In genomic region chr17:56425584-56425914, GRCm38 (mm10) we compare ENCODE assay signal across 8 mouse cellular contexts. TPM values are rescaled to one million over a fixed set of nuclear protein-coding genes. Genes with fewer than 3 reads are reported as not detected.
DNase-seq lines count a peak whose midpoint lies in the region; ATAC-seq and TF ChIP-seq lines count a peak whose summit lies in the region.

No protein-coding gene starts in this region.

- H3K9me3 ChIP-seq in E14TG2a.4 (ENCODE audit: low read length): no peaks in the 10 kb centered on the region
- H3K9me3 ChIP-seq in forebrain, postnatal 0 days (ENCODE audit: low read length): no peaks in the 10 kb centered on the region
- H3K9me3 ChIP-seq in lung, postnatal 0 days (ENCODE audit: low read length): no peaks in the 10 kb centered on the region

- peak overlapping the region; percentile 51 for H3K9ac ChIP-seq in forebrain, postnatal 0 days
- H3K9ac ChIP-seq in lung, postnatal 0 days (replicated peaks; ENCODE audit: low read depth): no peak overlapping the region

- H3K27me3 ChIP-seq in E14TG2a.4 (ENCODE audit: insufficient read depth, low read length): peaks cover 35% of the 10 kb centered on the region
- H3K27me3 ChIP-seq in forebrain, postnatal 0 days (ENCODE audit: insufficient read depth, low read length): no peaks in the 10 kb centered on the region
- H3K27me3 ChIP-seq in lung, postnatal 0 days (replicated peaks; ENCODE audit: insufficient read depth, low read length): no peaks in the 10 kb centered on the region
- no peaks in the 10 kb centered on the region for H3K27me3 ChIP-seq in thymus, adult 2 months (ENCODE audit: control insufficient read depth, insufficient read depth, low read length)

- peak overlapping the region; percentile 59 for H3K27ac ChIP-seq in forebrain, postnatal 0 days (ENCODE audit: low read depth, low read length)
- H3K27ac ChIP-seq in lung, postnatal 0 days (ENCODE audit: low read length): peak overlapping the region; percentile 32
- no peak overlapping the region for H3K27ac ChIP-seq in thymus, adult 2 months (ENCODE audit: control insufficient read depth, insufficient read depth, low read length)

- no peak for TF ChIP-seq EP300 in lung, postnatal 0 days (IDR thresholded peaks at IDR 0.05)

- peaks cover 36% of the 10 kb centered on the region for H3K36me3 ChIP-seq in E14TG2a.4 (ENCODE audit: insufficient read depth, low read length)
- H3K36me3 ChIP-seq in forebrain, postnatal 0 days (ENCODE audit: insufficient read depth): peaks cover 78% of the 10 kb centered on the region
- peaks cover 8% of the 10 kb centered on the region; the same call in 1 of the 2 replicates for H3K36me3 ChIP-seq in lung, postnatal 0 days (ENCODE audit: insufficient read depth, low read length)
- H3K36me3 ChIP-seq in thymus, adult 2 months (ENCODE audit: control insufficient read depth, insufficient read depth, low read length): no peaks in the 10 kb centered on the region

- no peak for TF ChIP-seq CTCF in E14TG2a.4 (conservative IDR thresholded peaks at IDR 0.05; ENCODE audit: low read length)
- peak; percentile 83 for TF ChIP-seq CTCF in forebrain, postnatal 0 days (IDR thresholded peaks at IDR 0.05; ENCODE audit: low read depth)
- TF ChIP-seq CTCF in lung, postnatal 0 days (IDR thresholded peaks at IDR 0.05): peak; percentile 82
- peak; percentile 94; the same call in 1 of the 2 replicates for TF ChIP-seq CTCF in thymus, adult 2 months (IDR thresholded peaks at IDR 0.05; ENCODE audit: borderline replicate concordance, control insufficient read depth, extremely low read depth, insufficient read depth, low read length, poor library complexity)

- DNase-seq in cerebellum, adult 11-12 months: peak; percentile 80
- peak; percentile 86 for DNase-seq in forebrain, postnatal 0 days
- DNase-seq in layer of hippocampus, postnatal 14 days (ENCODE audit: low spot score in 2 of 2): peak; percentile 67 to 79
- peak; percentile 75 for DNase-seq in lung, postnatal 0 days (ENCODE audit: low spot score)
- peak; percentile 56 for DNase-seq in ovary, adult 18-20 months (ENCODE audit: low spot score)
- DNase-seq in thymus, adult 2 months: peak; percentile 93

- H3K4me3 ChIP-seq in E14TG2a.4 (replicated peaks; ENCODE audit: low read length): peak overlapping the region; percentile 84
- H3K4me3 ChIP-seq in forebrain, postnatal 0 days (ENCODE audit: low read depth, low read length): peak overlapping the region; percentile 26
- peak overlapping the region; percentile 44 for H3K4me3 ChIP-seq in lung, postnatal 0 days (ENCODE audit: low read depth, low read length)
- H3K4me3 ChIP-seq in thymus, adult 2 months (ENCODE audit: control insufficient read depth, insufficient read depth, low read length): peak overlapping the region; percentile 47

- peaks cover 68% of the 10 kb centered on the region for H3K4me1 ChIP-seq in E14TG2a.4 (replicated peaks; ENCODE audit: low read depth, low read length)
- no peaks in the 10 kb centered on the region for H3K4me1 ChIP-seq in forebrain, postnatal 0 days (ENCODE audit: insufficient read depth)
- peaks cover 4% of the 10 kb centered on the region; the same call in 1 of the 2 replicates for H3K4me1 ChIP-seq in lung, postnatal 0 days (ENCODE audit: insufficient read depth, low read depth, low read length)
- peaks cover 11% of the 10 kb centered on the region for H3K4me1 ChIP-seq in thymus, adult 2 months (replicated peaks; ENCODE audit: control insufficient read depth, insufficient read depth, low read length)

- no peak for TF ChIP-seq POLR2A in thymus, adult 2 months (IDR thresholded peaks at IDR 0.05; ENCODE audit: control insufficient read depth, extremely low read depth, insufficient read depth, low read length, poor library complexity)

- peak; percentile 90 for ATAC-seq in forebrain, postnatal 0 days
- peak; percentile 66 to 68 for ATAC-seq in hematopoietic stem cell, adult 5-6 weeks (replicated peaks in 1 of 2; ENCODE audit: insufficient read depth in 1 of 2, low FRiP score in 2 of 2, low TSS enrichment in 1 of 2, low read depth in 1 of 2, poor library complexity in 2 of 2, severe bottlenecking in 2 of 2)
- peak; percentile 87 for ATAC-seq in lung, postnatal 0 days

- WGBS in forebrain, postnatal 0 days: 3% methylated on average over 47 of the region's 47 CpGs
- 3% methylated on average over 38 of the region's 47 CpGs for WGBS in lung, postnatal 0 days
- under 1% methylated on average over 47 of the region's 47 CpGs for WGBS in thymus, adult 2 months

- H3K4me2 ChIP-seq in forebrain, postnatal 0 days (ENCODE audit: low read depth): peak overlapping the region; percentile 55
- H3K4me2 ChIP-seq in lung, postnatal 0 days (replicated peaks; ENCODE audit: low read depth, low read length): peak overlapping the region; percentile 77

RNA-seq across cellular contexts. Expression of gene Ptprs, which starts 50.7 kb away (rescaled TPM):
- 568 and 711 TPM in 2 replicates for total RNA-seq in forebrain, postnatal 0 days (2014; rRNA removed)
- 196 and 250 TPM in 2 replicates for polyA plus RNA-seq in forebrain, postnatal 0 days (2015; fragmentation: Nextera tagmentation; extraction: Ambion mirVana)
- 67.9 and 85.5 TPM in 2 replicates for total RNA-seq in hematopoietic stem cell, adult 5-6 weeks (2017)
- 100 to 1,000 TPM; 771 to 772 TPM for total RNA-seq in layer of hippocampus, postnatal 14 days (2021)
- polyA plus RNA-seq in lung, postnatal 0 days (2015; fragmentation: Nextera tagmentation; extraction: Ambion mirVana): 25.6 and 29.6 TPM in 2 replicates
- 235 and 305 TPM in 2 replicates for polyA plus RNA-seq in thymus, adult 2 months (2012; rRNA removed)

Comparison
In these comparisons a context has a peak if more than half of its experiments do, and no peak if none do; other contexts are left out.
1. H3K4me3 ChIP-seq: peak in every context shown above with its lines; median percentile 84 in E14TG2a.4; 47 in thymus, adult 2 months; 44 in lung, postnatal 0 days; 26 in forebrain, postnatal 0 days.